Mouse (Mus musculus) kidney, adult 18-20 months (tissue): ENCODE measurements at regions not wholly inside any gene's neighbourhood (a gene's known extent, or its start where the extent isn't known, plus 50 kb on each side); places are given as distances from the start of the nearest gene placed in this dataset.
"Not testable (repeated sequence)": the region's sequence is repeated elsewhere in the genome, so short reads cannot be mapped to it uniquely, and the experiment has no call there.

Experiments
- DNase-seq: peaks from one replicate; pipeline ENCODE4 v3.0.0; 2021

- DNase-seq: no peak
These were observed 60.0 kb downstream of the Dact2 start for GRCm38 (mm10) chr17:14144082-14144481.

GRCm38 (mm10) chr17:14141669-14142068, 62.4 kb downstream of the Dact2 start:
- no peak for DNase-seq

- no peak for DNase-seq
These were observed 63.8 kb downstream of the Dact2 start for GRCm38 (mm10) chr17:14140266-14140665.

GRCm38 (mm10) chr17:14138941-14139340, 65.2 kb downstream of the Dact2 start:
- no peak for DNase-seq

GRCm38 (mm10) chr17:14136702-14137315, 67.3 kb downstream of the Dact2 start:
- peak; percentile 87 for DNase-seq

- DNase-seq: no peak
These were observed 69.5 kb downstream of the Dact2 start for GRCm38 (mm10) chr17:14134604-14135003.

GRCm38 (mm10) chr17:14133986-14134385, 70.1 kb downstream of the Dact2 start:
- DNase-seq: no peak

- not testable (repeated sequence) for DNase-seq
These were observed 67.7 kb upstream of the Gm7358 start for GRCm38 (mm10) chr17:14127031-14127430.

- no peak for DNase-seq
These were observed 59.5 kb upstream of the Gm7358 start for GRCm38 (mm10) chr17:14118863-14119262.

- DNase-seq: no peak
These were observed 56.9 kb upstream of the Gm7358 start for GRCm38 (mm10) chr17:14116223-14116622.

GRCm38 (mm10) chr17:14114856-14115255, 55.5 kb upstream of the Gm7358 start:
- no peak for DNase-seq

GRCm38 (mm10) chr17:14111692-14112091, 52.4 kb upstream of the Gm7358 start:
- DNase-seq: peak; percentile 21
